Mouse (Mus musculus) brown adipose tissue, adult 24 weeks (tissue): ENCODE measurements around the gene Mecom. TPM values are rescaled to one million over a fixed set of nuclear protein-coding genes. Genes with fewer than 3 reads are reported as not detected.

Experiments used
- H3K27ac ChIP-seq: fragments of 200-500 bp; replicated peaks from 2 replicates; pipeline ENCODE4 v1.5.1; 2012; ENCODE audit warnings: low read depth, mild to moderate bottlenecking, low read length
- H3K4me1 ChIP-seq: fragments of 200-500 bp; 2 replicates; pipeline ENCODE4 v1.6.1; 2012; ENCODE audit warnings: low read length, mixed read lengths; ENCODE audit not compliant: control insufficient read depth, insufficient read depth, insufficient read length
- H3K4me3 ChIP-seq: fragments of 200-500 bp; 2 replicates; pipeline ENCODE4 v1.5.1; 2012; ENCODE audit warnings: low read depth, mild to moderate bottlenecking, low read length, moderate library complexity; ENCODE audit not compliant: insufficient read depth
- polyA plus RNA-seq: library from polyadenylated mRNA; stranded (reverse); fragments of >200 nt; gene quantifications from 2 replicates; pipeline ENCODE4 v1.2.4, GENCODE M21; 2012; ENCODE audit not compliant: missing spikeins, insufficient read depth, insufficient read length

Mecom gene
- polyA plus RNA-seq, 1 experiment = 9.2 TPM

DNA sequence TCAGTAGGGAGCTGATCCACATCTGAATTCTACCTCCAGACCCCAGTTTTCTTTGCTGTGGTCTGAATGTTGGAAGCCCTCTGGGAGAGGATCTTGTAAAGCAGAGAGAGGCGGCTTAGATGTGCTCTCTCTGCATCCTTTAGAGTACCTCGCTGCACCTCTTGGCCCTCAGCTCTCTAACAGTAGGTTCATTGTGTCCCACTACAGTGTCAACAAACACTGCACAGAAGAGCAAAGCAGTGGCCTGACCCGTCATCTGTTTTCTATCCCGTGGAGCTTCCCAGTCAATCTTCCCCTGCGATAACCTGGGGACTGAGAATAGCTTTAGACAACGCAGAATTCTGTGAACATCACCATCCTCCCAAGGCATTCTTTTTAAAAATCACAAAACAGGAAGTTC lies 69.6 kb downstream of the Mecom start:
- H3K4me3 ChIP-seq = no peak overlapping the region
- H3K4me1 ChIP-seq = peaks cover 14% of the 10 kb centered on the region; the same call in 1 of the 2 replicates
- 0 out of 2 replicates have a peak overlapping the region, but pooled peaks have one; percentile 16 for H3K27ac ChIP-seq

DNA sequence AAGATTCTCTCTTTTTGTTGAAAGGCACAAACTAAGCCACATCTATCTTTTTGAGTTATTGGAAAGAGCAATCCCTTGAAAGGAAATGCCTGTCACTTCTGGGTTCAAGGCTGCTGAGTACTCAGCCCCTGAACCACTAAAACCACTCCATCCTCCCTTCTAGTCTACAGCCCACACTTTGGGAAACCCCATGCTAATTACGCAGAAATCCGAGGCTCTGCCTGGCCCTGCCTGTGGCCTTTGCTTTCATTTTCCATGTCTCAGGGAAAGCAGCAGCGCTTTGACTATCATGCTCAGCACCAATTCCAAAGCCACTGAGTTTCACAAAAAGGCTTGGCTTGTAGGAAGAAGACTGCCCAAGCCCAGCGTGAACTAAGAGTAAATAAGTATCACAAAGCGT lies 70.8 kb downstream of the Mecom start:
- Histone ChIP-seq H3K27ac (no peak overlapping the region), H3K4me3 (no peak overlapping the region), H3K4me1 (peaks cover 14% of the 10 kb centered on the region; the same call in 1 of the 2 replicates)

DNA sequence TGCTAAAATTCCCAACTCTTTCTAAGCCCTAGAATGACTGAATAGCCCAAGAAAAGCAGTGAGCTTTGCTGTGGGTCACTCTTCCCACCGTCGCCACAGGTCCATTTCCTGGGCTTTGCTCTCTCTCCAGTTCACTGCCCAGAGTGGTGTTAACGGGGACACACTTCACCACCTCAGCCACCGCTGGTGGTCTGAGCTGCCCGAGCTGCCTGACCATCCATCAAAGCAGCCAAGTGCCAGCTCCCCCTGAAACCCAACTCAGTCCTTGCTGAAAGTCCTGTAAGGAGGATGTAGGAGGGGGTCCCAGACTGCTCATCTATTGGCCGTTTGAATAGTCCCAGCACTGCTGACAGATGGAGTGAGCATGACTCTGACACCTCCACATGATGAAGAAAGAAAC lies 72.2 kb downstream of the Mecom start:
- peaks cover 9% of the 10 kb centered on the region; the same call in 1 of the 2 replicates for H3K4me1 ChIP-seq
- no peak overlapping the region for H3K27ac ChIP-seq
- no peak overlapping the region for H3K4me3 ChIP-seq

DNA sequence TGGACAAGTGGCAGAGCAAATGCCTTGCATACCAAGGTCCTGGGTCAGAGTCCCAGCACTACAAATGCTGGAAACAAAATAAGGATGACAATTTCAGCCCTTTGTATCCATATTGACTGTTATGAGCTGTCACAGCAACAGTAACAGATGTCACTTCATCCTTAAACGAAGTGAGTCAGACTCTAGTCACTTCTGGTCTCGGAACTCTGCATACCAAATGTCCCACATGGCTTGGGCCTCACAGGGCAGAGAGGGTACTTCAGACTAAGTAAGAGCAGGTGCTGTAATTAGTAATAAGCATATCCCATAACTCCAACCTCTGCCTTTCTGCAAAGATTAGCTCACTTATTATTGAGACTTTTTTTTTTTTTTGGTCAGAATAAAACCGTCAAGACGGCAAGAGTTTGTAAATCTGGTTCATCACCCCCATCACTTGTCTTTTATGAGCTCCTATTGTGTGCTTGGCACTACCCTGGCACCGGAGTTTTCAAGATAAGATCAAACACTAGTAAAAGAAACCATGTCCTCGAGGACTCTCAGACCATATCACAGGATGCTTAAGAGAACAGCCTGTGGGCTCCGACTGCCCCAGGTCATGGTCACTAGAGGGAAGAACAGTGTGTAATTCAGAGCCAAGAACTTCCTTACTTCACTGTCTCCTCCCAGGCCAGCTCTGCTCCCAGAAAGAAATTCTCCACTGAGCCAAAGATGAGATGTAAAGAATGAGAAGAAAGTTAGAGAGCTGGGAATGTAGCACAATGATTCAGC lies 79.6 kb downstream of the Mecom start:
- H3K4me1 ChIP-seq = peaks cover 12% of the 10 kb centered on the region
- no peak overlapping the region for H3K27ac ChIP-seq
- no peak overlapping the region for H3K4me3 ChIP-seq

- H3K4me1 ChIP-seq = peaks cover 12% of the 10 kb centered on the region
- H3K27ac ChIP-seq = peak overlapping the region; percentile 89
- H3K4me3 ChIP-seq = no peak overlapping the region
These were observed 81.7 kb downstream of the Mecom start for GRCm38 (mm10) chr3:30466031-30466650.

DNA sequence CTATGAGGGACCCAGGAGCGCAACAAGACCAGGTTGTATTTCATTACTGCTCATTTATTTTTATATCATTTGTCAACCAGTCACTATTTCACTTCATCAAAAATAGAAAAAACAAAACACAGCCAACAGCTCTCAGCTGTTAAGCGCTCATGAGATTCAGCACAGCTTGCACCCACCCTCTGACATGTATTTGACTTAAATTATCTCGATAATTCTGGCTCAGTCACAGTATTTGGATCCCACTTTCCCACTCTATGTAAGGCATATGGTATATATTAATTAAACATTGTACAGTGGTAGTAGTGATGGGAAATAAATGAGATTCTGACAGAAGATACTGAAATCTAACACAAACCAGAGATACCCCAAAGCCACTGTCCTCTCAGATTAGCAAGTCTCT lies 83.3 kb downstream of the Mecom start:
- H3K4me3 ChIP-seq = no peak overlapping the region
- H3K4me1 ChIP-seq = peaks cover 12% of the 10 kb centered on the region
- no peak overlapping the region for H3K27ac ChIP-seq

GRCm38 (mm10) chr3:30461831-30462230 lies 86.0 kb downstream of the Mecom start:
- Histone ChIP-seq H3K4me3 (no peak overlapping the region), H3K27ac (no peak overlapping the region), H3K4me1 (peaks cover 16% of the 10 kb centered on the region)

DNA sequence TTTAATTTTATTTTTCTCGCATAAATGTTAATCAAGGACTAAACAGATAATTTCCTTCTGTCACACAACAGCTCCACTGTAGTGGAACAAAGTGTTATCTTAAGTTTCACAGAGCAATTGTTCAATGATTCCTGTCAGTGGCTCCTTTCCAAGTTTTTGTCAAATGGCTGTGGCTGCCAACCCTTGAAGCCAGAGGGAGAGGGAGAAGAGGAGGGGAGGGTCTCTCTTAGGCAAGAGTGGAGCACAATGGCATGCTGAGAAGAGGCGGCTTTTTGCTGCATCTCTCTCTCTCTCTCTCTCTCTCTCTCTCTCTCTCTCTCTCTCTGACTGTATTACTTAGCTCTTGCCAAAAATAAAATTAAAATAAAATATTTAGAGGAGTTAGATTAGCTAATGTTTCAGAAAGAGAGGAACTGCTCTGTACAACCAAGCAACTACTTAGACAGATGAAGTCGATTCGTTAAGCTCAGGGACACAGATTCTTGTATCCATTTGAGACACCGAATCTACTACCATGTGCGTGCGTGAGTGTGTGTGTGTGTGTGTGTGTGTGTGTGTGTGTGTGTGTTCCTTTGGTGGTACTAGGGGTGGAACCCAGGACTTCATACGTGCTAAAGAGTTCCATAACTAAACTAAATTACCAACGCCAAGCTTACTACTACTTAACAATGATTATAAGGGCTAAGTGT lies 86.8 kb downstream of the Mecom start:
- Histone ChIP-seq H3K4me3 (no peak overlapping the region), H3K27ac (no peak overlapping the region)

DNA sequence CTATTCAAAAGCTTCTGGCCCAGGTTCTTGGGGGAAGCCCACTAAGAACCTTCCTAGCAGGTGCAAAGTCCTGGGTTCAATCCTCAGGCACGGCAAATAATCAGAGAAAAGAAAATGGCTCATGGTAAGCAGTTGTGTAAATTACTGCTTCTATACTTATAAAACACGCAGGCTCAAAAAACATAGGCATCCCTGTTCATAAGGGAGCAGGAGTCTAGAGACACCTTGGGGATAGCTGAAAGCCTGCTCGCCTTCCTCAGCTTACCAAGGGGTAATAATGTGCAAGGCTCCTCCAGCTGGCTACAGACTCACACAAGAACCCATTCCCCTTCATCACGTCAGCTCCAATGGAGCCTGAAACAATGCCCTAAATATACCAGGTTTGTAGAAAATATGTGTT lies 88.2 kb downstream of the Mecom start:
- H3K4me1 ChIP-seq = peaks cover 7% of the 10 kb centered on the region; the same call in 1 of the 2 replicates
- no peak overlapping the region for H3K27ac ChIP-seq
- H3K4me3 ChIP-seq = no peak overlapping the region

More for the DNA sequence above, 86.8 kb downstream of the Mecom start:
- H3K4me1 ChIP-seq = peaks cover 16% of the 10 kb centered on the region

DNA sequence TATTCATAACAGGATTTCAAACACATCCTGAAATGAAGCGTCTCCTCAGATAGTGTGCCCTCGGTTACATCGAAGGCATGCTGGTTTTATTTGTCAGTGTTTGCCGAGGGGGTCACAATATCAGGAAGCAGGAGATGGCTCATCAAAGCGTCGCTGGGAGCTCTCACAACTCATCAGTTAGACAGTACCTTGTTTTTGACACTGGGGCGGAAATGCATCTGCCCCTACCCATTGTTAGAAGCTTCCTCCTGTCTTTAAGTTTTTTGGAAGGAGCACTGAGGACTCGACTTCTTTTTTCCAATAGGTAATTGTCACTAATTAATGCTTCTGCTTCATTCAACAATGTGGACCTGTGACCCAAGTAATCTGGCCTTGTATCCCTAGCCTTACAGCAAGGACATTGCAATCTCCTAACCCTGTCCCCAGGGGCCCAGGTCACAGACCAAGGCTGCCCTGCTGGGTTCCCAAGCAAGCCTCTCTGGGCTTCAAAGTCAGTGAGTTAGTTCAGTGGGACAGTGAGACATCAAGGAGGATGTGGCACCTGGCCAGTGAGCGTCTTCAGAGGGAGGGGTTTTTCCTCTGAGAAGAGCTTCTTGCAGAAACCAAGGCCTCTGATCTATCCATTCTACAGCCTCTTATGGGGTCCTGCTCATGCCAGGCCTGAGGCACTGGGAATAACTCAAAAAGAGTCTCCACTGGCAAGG lies 89.7 kb downstream of the Mecom start:
- peak overlapping the region; percentile 47; the same call in 1 of the 2 replicates for H3K27ac ChIP-seq
- H3K4me1 ChIP-seq = peaks cover 7% of the 10 kb centered on the region; the same call in 1 of the 2 replicates
- H3K4me3 ChIP-seq = no peak overlapping the region

DNA sequence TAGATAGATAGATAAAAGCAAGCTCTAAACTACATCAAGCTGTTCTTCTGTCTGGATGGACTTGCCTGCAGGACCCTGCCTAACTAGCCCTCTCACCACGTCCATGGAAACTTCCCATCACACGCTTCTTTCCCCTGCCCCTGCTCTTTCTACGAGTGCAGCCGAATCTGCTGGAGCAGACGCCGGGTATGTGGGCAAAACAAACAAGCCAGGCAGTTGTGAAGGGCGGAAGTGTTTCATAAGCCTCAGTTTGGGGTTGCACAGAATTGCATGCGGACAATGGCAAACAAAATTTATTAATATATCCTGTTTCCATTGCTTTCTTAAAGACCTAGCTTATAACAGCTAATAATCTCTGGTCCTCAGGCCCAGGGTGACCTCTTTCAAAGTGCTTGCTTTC lies 91.9 kb downstream of the Mecom start:
- Histone ChIP-seq H3K27ac (no peak overlapping the region), H3K4me3 (no peak overlapping the region), H3K4me1 (peaks cover 7% of the 10 kb centered on the region; the same call in 1 of the 2 replicates)

GRCm38 (mm10) chr3:30453546-30454455 lies 94.0 kb downstream of the Mecom start:
- Histone ChIP-seq H3K4me3 (no peak overlapping the region), H3K27ac (no peak overlapping the region), H3K4me1 (peaks cover 7% of the 10 kb centered on the region; the same call in 1 of the 2 replicates)

- peaks cover 2% of the 10 kb centered on the region; the same call in 1 of the 2 replicates for H3K4me1 ChIP-seq
- no peak overlapping the region for H3K4me3 ChIP-seq
- no peak overlapping the region for H3K27ac ChIP-seq
These were observed 94.8 kb downstream of the Mecom start for GRCm38 (mm10) chr3:30453046-30453445.

DNA sequence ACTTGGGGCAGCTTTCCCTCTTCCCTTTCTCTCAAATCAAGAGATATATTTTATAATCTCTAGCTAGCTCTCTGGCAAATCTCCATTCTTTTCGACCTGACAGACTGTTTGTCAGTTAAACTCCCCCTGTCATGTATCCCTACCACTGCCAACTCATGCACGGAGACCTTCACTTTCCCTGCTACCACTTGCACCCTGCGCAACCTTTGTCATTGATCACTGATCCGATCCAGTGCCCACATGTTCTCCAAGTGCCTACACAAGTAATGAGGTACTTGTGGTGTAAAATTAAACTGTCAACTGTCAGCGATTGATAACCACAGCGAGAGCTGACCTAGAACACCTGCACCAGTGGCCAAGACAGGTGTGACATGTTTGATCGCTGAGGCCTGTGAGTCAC lies 95.3 kb downstream of the Mecom start:
- H3K27ac ChIP-seq = no peak overlapping the region
- no peaks in the 10 kb centered on the region for H3K4me1 ChIP-seq
- no peak overlapping the region for H3K4me3 ChIP-seq
